In genomic region chr6:52477380-52477779, GRCm38 (mm10) we compare ENCODE assay signal across 10 mouse cellular contexts.
A peak's percentile ranks its signal among the peaks of the same experiment; 100 is the strongest.
DNase-seq lines count a peak whose midpoint lies in the region; TF ChIP-seq lines count a peak whose summit lies in the region.
"Had no signal": no experiment of that assay in that cellular context is flagged by ENCODE, and none has a peak within 500 bp of the region (broad histone marks: within the 10 kb centered on the region; RNA-seq: fewer than 3 reads in every experiment).

No protein-coding gene starts in this region.

- intact Hi-C loops in heart, postnatal 25 days (cut with DNase I): loop anchor here (5.0 kb wide), 1 partner anchor 45 kb away; no protein-coding TSS in a partner anchor

- H3K4me3 ChIP-seq in spleen, adult 2 months (ENCODE audit: extremely low read depth, insufficient read depth, insufficient read length): no peak overlapping the region
- H3K4me3 ChIP-seq in macrophage (ENCODE audit: inconsistent target): no peak overlapping the region
- no peak overlapping the region for H3K4me3 ChIP-seq in thymus, adult 2 months (ENCODE audit: control insufficient read depth, insufficient read depth, low read length)
- H3K4me3 ChIP-seq: neural tube, embryonic 12.5 days had no signal

- no peaks in the 10 kb centered on the region for H3K27me3 ChIP-seq in spleen, adult 2 months (ENCODE audit: control insufficient read depth, insufficient read depth, low read length)
- no peaks in the 10 kb centered on the region for H3K27me3 ChIP-seq in thymus, adult 2 months (ENCODE audit: control insufficient read depth, insufficient read depth, low read length)
- H3K27me3 ChIP-seq: neural tube, embryonic 12.5 days; Patski had no signal

- DNase-seq in heart, adult 9 months (ENCODE audit: low spot score in 2 of 2): peak; percentile 48 to 66
- no peak for DNase-seq in heart, postnatal 25 days (ENCODE audit: low spot score)
- DNase-seq in spleen, adult 2 months (ENCODE audit: low read depth in 1 of 2, low spot score in 2 of 2): peak; percentile 32 to 44
- no peak for DNase-seq in spleen, postnatal 4 days (ENCODE audit: low spot score in 2 of 2)
- no peak for DNase-seq in ovary, postnatal 14 days (ENCODE audit: low spot score)
- DNase-seq in thymus, adult 2 months: no peak
- no peak for DNase-seq in adrenal gland, postnatal 14 days

- TF ChIP-seq CTCF in spleen, adult 2 months (IDR thresholded peaks at IDR 0.05; ENCODE audit: extremely low read depth, insufficient read depth, insufficient read length, insufficient replicate concordance): no peak
- no peak for TF ChIP-seq CTCF in thymus, adult 2 months (IDR thresholded peaks at IDR 0.05; ENCODE audit: borderline replicate concordance, control insufficient read depth, extremely low read depth, insufficient read depth, low read length, poor library complexity)

- no peak overlapping the region for H3K27ac ChIP-seq in spleen, adult 2 months (ENCODE audit: insufficient read depth, low read length)
- H3K27ac ChIP-seq in macrophage: peak overlapping the region; percentile 82
- H3K27ac ChIP-seq in thymus, adult 2 months (ENCODE audit: control insufficient read depth, insufficient read depth, low read length): no peak overlapping the region
- H3K27ac ChIP-seq: neural tube, embryonic 12.5 days had no signal

- H3K79me2 ChIP-seq in macrophage (ENCODE audit: inconsistent target): no peaks in the 10 kb centered on the region

- no peaks in the 10 kb centered on the region for H3K36me3 ChIP-seq in spleen, adult 2 months (ENCODE audit: control insufficient read depth, insufficient read depth, low read length)
- no peaks in the 10 kb centered on the region for H3K36me3 ChIP-seq in macrophage (ENCODE audit: inconsistent target)
- H3K36me3 ChIP-seq in thymus, adult 2 months (ENCODE audit: control insufficient read depth, insufficient read depth, low read length): no peaks in the 10 kb centered on the region
- H3K36me3 ChIP-seq: neural tube, embryonic 12.5 days had no signal

- H3K4me1 ChIP-seq in spleen, adult 2 months (ENCODE audit: control insufficient read depth, insufficient read depth, insufficient read length): peaks cover 17% of the 10 kb centered on the region; the same call in 1 of the 2 replicates
- H3K4me1 ChIP-seq in thymus, adult 2 months (replicated peaks; ENCODE audit: control insufficient read depth, insufficient read depth, low read length): peaks cover 6% of the 10 kb centered on the region

- 13% methylated on average over 7 of the region's 7 CpGs for WGBS in spleen, adult 2 months
- 4% methylated on average over 7 of the region's 7 CpGs for WGBS in macrophage (ENCODE audit: missing documents)
- WGBS in thymus, adult 2 months: 26% methylated on average over 7 of the region's 7 CpGs

- TF ChIP-seq POLR2A in spleen, adult 2 months (IDR thresholded peaks at IDR 0.05; ENCODE audit: low read depth, low read length): no peak
- TF ChIP-seq POLR2A in thymus, adult 2 months (IDR thresholded peaks at IDR 0.05; ENCODE audit: control insufficient read depth, extremely low read depth, insufficient read depth, low read length, poor library complexity): no peak

Comparison
In these comparisons a context has a peak if more than half of its experiments do, and no peak if none do; other contexts are left out.
1. DNase-seq: peak in heart, adult 9 months (2 of 2) and spleen, adult 2 months (2 of 2); none in heart, postnatal 25 days (single experiment), spleen, postnatal 4 days (0 of 2), ovary, postnatal 14 days (single experiment), thymus, adult 2 months (single experiment) and adrenal gland, postnatal 14 days (single experiment).